Mouse (Mus musculus): ENCODE measurements around the gene Slc30a4.

Gene Slc30a4

DNA sequence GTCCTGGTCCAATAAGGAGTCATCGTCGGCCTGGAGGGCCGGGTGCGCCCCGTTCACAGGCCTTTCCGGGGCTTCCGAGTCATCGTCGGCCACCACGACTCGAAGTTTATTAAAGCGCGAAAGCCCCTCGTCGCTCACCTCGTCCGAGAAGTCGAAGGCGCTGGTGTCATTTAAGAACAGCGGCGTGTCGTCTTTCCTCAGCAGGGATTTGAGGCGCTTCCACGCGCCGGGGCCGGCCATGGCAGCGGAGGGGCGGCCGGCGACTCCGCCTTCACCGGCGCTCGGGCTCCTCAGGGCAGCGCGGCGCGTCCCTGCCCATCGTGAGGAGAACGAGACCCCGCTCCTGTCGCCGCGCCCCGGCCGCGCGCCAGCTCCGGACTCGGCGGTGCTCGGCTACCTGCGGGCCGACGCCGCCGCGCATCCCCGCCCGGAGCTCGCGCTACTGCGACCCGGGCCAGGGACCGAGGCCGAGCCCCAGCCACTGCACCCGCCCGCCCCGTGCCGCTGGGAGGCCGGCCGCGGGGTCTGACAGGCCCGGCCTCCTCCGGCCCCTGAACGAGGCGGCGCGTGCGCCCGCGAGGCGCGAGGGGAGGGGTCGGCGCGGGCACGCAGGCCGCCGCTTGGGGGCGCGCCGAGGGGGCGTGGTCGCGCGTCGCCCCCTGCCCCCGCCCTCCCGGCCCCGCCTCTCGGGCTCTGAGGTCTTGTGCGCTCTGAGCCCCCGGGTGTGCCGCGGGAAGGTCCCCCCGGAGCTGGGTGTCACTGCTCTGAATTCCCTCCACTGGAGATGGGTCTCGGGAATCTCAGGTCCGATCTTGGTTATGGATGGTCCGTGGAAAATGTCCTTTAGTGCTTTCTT, at the start of gene Slc30a4:
Slc30a4 (minus strand) TSS at position 483 of the 856 bp plus-strand sequence.
- peak; percentile 56 to 70 for DNase-seq

DNA sequence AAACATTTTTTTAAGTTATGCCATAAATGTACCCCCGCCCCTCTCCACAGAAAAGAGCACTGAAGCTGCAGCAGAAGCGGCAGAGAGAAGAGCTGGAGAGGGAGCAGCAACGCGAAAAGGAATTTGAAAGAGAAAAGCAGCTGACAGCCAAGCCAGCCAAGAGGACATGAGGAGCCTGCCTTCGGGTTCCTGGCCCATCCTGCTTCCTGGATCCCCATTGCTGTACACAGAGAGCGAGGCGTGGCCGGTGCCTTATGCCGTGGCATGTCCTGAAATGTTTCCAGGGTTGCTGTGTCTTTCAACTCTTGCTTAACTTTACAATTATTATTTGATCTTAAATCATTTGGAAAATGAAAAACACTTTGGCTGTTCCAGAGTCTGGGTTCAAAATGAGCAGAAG, 44.0 kb upstream of the Slc30a4 start:
- no peak for DNase-seq

DNA sequence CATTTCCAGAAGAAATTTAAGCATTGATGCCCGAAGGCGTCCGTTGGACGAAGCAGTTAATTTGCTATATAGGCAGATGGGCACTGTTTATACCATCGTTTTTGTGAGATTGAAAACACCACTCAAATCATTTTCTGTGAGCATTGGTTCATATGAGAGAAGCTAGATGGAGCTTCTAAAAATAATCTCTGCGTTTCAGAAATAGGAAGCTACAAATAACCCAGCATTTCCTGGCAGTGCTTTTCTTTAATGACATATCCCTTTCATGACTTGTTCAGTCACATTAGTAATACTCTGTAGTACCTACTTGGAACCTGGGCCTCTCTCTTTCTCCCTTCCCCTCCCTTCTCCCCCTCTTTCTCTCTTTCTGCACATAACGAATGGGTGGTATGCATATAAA, 36.6 kb upstream of the Slc30a4 start:
- no peak for DNase-seq

DNA sequence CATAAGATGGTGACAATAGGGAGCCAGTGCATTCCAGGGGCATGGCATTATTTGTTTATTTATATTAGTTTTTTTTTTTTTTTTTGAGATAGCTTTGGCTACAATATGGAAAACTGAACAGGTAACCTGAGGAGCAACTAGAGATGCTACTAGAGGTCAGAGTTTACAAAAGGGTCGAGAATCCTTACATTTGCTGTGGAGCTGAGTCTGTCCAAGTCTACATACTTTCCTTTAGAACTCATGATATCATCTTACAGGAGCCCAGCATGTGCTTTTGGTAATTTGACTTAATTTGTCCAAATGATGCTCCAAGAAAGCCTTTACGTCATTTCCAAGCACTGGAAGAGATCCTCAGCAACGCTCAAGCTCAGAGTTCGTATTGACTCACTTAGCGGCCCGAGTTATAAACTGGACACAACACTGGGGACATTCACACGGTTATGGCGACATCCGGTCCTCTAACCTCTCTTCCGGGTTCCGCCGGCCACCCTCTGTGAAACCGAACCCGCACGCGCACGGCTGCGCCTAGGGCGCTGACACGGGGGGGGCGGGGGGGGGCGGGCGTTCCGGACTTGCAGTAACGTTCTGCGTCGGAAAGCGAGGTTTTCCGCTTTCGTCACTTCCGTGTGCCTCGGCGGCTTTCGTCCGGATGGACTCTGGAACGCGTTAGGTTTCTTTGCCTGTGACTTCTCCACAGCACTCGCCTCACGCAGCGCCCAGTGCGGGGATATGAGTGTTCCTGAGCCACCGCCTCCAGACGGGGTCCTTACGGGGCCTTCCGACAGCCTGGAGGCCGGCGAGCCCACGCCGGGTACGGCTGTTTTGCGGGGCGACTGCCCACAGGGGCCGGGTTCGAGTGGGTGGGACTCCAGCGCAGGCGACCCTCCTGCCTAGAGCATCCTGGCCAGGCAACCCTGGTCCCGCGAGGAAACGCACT, 35.7 kb upstream of the Slc30a4 start, which contains the start of gene Bloc1s6:
Bloc1s6 (plus strand) TSS at position 610 of the 937 bp plus-strand sequence.
- peak; percentile 76 to 83 for DNase-seq

DNA sequence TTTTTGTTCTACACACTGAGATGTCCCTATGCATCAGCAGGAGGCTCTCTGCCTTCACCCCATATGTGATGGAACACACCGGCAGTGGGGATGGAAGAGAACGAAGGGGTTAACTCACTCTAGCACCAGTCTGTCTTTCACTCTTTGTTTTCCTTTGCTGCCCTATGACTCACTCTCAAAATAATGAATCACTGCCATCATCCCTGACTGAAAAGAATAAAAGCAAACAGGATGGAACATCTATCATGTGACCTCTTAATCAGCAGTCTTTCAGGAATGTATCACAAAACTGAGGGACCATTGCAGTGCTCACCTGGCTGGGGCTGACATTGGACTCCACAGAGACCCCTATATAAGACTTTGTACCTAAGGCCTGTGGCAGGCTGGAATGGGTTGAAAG, 29.0 kb upstream of the Slc30a4 start:
- no peak for DNase-seq

DNA sequence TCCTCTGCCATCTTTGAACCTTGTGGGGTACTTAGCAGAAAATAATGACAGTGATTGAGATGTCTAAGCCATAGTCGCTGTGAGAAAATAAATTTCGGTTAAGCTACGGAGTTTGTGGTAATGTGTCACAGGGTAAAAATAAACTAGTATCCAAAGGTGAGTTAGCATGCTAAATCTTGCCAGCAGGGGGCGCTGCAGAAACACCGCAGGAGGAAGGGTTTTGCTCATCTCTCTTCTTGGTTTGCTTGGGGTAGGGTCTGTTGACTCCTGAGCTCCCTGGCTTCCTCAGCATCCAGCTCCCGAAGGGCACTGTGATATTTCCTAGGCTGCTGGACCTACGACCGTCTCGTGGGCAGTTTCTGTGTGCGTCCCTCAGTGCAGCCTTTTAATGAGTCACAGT, 23.1 kb upstream of the Slc30a4 start:
- peak in 1 of 2 experiments; percentile 50 for DNase-seq

DNA sequence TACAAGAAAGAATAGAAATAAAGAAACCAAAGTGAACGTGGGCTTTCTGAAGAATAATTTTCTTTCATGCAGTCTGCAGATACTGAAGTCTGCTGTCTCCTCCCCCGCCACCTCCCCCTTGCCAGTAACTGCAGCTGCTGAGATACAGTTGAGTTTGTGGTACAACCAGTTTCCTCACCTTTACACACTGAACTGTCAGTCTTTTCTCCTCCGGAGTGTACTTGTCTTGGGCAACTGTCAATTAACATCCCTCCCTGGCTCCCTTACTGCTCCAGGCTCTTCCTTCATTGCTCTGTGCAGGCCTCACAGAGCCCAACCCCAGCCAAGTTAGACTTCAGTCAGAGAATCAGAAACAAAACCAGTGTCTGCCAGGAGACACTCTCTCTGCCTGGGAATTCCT, 18.1 kb upstream of the Slc30a4 start:
- DNase-seq, result no peak

DNA sequence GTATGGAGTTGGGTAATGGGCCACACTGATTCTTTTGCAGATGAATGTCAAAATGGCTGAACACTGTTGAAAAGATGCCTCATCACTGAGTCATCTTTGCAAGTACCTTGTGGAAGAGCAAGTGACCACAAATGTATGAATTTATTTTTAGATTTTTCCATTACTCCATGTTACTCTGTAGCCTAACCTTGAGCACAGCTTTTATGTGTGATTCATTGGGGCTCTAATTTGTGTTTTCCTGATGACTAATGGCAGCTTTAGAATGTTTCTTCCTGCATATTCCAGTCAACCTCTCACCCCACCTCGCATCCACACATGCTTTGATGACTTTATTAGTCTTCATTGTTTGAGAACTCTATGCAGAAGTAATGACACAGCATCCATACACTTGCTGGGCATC, 16.8 kb upstream of the Slc30a4 start:
- DNase-seq, result no peak

DNA sequence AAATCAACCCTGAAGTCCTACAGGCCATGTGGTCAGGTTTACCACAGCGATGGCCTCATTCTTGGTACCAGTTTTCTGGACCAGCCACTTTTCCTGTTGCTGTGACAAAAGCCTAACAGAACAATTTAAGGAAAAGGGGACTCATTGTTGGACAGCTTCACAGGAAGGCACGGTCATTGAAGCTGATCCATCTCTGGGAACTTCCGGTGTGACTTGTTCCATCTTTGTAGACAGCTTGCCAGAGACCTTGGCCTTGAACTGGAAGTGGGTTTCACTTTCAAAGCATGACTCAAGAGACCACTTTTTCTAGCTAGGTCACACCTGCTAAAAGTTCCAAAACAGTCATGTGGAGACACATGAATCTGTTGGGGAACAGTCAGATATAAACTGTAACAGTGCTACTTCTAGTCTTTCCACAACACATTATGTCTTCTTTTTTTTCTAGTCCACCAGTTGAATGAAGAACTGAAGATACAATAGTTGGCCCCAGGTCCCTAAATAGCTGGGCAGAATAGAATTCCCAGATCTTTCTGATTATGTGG, 13.9 kb upstream of the Slc30a4 start:
- DNase-seq, result no peak

DNA sequence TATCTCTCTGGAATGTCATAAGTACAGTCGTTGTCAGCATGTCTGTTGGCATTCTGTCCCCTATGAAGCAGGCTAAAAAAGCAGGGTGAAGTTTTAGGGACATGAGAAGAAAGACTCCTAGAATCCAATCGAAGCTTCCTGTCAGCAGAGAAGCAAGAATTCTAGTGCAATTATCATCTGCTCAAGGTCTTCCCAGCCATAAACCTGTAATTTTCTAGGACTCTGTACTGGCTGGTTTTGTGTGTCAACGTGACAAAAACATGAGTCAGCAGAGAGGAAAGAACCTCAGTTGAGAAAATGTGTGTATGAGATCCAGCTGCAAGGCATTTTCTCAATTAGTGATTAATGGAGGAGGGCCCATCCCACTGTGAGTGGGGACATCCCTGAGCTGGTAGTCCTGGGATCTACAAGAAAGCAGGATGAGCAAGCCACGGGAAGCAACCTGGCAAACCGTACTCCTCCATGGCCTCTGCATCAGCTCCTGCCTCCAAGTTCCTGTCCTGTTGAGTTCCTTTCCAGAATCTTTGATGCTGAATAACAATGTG, 12.8 kb upstream of the Slc30a4 start:
- no peak for DNase-seq

DNA sequence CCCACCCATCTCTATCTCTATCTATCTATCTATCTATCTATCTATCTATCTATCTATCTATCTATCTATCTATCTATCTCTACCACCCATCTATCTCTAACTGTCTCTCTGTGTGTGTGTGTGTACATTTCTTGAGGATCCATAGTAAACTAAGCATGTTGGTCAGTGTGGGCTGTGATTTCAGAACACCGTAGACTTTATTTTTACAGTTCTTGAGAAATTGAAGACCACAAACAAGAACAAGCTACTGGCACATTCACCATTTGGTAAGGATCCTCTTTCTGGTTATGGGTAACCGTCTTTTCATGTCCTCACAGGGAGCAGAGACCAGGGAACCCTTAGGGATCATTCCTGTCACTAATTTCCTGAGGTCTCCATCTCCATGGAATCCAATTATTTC, 10.4 kb upstream of the Slc30a4 start:
- DNase-seq, result no peak

DNA sequence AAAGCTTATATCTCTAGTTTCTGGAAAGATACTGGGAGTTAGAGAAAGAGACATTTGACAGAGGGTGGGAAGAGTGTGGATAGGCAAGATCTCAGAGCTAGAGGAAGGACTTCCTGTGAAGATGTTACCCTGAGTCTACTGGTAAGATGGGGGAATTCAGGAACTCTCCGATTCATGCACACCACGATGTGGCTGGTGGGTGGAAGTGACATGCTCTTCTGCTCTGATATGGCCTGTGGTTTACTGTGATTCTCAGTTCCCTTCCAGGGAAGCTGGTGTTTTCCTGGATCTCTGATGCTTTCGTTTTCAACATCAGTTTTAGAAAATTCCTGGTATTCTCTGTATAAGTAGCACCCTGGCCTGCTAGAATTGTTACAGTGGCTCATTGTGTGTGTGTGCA, 9.4 kb upstream of the Slc30a4 start:
- no peak for DNase-seq

DNA sequence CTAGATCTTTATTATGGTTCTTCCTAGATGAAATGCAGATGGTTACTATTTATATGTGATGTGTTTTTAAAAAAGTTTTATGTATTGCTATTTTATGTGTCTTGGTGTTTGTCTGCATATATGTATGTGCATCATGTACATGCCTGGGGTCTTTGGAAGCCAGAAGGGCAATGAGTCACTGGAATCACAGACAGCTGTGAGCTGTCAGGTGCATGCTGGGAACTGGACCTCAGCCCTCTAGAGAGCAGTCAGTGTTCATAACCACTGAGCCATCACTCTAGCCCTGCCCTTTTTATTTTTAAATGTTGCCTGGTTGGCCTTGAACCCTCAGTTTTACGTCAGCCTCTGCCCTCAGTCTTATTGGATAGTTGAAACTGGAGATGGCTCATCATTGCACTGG, 6.7 kb upstream of the Slc30a4 start:
- no peak for DNase-seq

DNA sequence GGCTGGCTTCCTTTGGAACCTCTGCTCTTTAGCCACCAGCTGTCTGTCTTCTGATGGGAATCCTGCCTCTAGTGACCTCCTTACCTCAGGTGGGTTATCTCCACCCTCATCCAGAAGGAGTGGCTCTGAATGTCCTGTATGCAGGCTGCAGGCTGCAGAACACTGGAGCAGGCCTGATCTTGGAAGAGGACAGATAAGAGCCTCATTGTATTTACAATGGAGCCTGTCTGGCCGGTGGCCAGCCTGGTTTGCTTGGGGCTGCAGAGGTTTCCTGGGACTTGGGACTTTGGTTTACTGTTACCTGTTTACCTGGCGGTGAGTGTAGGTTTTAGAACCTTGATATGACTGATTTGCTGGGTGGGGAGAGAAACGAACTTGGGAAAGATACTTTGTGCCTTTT, 5.6 kb upstream of the Slc30a4 start:
- DNase-seq, result no peak

DNA sequence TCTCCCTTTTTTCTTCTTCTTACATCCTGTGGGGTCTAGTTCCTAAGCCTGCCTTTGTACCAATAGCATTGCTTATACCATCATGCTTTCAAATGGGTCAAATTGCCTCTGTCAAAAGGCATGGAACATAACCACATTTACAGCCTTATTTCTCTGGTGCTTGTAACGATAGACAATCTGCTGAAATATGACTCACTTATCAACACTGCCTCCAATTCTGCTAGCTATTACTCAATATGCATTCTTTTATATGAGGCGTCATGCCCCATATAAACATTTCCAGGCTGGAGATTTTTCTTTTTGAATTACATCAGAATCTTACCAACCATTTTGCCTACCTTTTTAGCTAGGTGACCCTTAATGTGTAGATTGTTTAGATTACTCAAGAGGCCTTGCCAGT, 2.1 kb upstream of the Slc30a4 start:
- DNase-seq, result no peak

DNA sequence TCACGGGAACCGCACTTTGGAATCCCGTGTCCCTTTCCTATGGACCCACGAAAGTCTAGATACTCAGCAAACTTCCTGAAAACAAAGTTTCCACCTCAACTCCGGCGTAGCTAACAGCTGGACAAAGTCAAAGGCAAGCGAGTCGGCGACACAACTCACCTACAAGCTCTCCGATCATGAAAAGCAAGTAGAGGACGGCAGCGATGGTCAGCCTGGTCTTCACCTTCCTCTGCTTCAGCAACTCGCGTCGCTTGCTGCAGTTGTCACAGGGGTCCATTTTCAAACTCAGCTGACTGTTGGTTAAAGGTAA, 637 bp downstream of the Slc30a4 start:
- no peak for DNase-seq

DNA sequence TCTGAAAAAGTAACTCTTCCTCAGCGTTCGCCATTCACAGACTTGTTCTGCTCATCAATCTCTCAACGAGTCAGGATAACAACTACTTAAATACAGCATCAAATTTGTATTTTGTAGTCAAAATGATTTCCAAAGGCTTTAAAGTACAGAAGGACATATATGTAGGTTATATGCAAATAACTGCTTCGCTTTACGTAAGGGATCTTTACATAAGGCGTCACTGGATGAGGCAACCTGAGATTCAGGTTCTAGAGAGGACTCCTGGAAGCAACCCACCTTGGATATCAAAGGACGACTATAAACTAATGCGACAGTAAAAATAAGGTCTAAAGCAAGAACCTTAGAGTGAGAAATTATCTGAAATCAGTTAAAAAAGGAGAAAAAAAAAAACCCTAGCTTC, 1.5 kb downstream of the Slc30a4 start:
- no peak for DNase-seq

DNA sequence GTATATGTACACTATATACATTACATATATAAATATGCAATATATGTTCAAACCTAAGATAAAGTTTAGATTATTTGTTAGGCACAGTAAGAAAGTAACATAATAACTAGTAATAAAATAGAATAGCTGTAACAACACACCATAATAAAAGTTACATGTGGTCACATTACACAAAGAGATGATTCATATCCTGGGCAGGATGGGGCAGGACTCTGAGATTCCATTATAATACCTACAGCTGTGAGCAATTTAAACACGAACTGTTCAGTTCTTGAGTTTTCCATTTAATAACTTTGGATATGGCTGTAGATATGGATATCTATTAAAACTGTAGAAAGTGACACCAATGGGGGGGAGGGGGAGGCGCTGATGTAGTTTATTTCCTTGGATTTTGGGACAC, 4.9 kb downstream of the Slc30a4 start:
- no peak for DNase-seq

DNA sequence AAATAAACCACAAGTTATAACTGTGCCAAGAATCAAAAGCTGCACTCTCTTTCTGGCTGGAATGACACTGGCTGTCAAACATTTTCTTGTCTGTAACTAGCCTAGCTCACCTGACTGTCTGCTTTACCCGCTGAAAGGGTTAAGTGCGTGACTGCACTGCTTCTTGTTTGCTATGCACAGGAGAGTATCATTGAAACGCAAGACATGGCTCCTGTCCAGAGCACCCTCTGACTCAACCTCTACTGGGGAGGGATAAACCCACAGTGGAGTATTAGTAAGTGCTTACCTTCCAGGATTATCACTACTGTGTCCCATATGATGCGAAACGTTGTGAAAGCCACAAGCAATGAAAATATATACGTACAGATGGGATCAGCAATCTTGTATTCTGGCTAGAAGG, 15.8 kb downstream of the Slc30a4 start:
- no peak for DNase-seq

DNA sequence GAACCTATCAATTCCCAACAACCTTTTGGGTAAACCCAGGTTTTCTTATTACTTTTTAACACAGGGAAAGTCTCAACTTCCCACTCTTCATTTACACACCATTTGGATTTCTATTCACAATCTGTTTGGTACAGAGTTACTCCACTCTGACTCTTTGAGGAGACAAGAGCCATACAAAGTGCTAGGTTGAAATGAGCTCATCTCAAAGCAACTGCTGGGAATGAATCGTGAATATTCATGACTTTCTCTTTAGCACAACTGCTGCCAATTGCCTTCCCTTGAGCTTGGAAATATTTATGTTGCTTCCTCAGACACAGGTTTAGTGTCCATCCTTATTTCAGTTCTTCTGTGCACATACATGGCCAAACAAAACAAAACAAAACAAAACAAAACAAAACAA, 18.8 kb downstream of the Slc30a4 start:
- DNase-seq, result no peak

DNA sequence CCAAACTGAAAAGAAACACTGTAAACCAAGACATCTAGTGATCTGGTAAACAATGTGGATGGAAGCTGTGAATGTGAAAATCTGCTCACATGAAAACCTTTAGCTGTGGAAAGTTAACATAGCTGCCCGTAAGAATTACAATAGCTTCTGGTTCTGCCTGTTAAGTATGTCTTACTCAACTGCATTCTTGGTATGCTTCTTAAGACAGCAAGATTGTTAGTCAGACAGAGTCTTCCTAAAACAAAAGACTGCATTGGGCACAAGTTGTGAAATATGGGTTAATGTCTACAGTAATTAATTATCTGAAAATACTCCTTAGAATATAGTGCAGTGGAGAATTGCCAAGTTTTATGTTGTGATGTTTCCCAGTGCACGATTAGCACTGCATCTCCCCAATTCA, 19.9 kb downstream of the Slc30a4 start:
- no peak for DNase-seq

DNA sequence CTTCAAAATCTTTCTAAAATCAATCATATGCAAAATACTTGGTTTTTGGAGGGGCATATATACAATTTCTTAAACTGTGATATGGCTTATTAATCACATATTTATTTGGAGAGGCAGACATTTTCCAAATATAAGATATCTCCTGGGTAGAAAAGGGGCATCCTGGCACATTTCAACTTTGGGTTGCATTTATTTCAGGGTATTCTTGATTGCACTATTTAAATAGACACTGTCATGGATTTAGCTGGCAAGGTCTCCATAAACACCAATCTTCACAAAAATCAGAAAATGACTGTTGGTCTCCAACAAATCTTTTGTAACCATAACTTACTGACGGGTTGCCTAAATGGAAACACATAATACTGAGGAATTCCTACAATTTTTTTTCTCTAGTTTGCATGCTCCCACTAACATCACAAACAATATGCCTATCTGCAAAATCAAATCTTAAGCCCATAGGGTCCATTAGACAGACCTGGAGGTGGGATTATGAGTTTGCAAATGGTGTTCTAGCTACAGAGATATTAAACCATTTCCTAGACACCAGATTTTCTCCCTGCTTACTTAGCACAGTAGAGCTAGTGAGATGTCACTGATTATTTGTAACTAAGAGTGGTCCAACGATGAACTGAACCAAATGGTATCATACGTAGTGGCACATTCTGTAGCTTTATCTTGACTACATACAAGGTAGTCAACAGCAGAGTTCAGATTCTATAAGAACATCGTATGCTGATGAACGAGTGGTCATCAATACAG, 20.9 kb downstream of the Slc30a4 start:
- no peak for DNase-seq

DNA sequence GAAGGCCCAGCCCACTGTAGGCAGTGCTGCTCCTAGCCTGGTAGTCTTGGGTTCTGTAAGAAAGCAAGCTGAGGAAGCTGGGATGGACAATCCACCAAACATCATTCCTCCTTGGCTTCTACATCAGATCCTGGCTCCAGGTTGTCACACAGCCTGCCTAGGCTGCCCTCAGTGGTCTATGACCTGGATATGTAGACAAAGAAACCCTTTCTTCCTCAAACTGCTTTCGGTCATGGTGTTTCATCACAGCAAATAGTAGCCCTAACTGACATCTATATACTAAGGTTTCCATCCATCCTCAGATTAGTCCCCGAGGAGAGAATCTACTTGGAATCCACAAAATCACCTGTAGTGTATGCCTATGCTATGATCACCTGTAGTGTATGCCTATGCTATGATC, 27.3 kb downstream of the Slc30a4 start:
- no peak for DNase-seq
